18 mouse cellular contexts compared by ENCODE assay signal in the genomic region with DNA sequence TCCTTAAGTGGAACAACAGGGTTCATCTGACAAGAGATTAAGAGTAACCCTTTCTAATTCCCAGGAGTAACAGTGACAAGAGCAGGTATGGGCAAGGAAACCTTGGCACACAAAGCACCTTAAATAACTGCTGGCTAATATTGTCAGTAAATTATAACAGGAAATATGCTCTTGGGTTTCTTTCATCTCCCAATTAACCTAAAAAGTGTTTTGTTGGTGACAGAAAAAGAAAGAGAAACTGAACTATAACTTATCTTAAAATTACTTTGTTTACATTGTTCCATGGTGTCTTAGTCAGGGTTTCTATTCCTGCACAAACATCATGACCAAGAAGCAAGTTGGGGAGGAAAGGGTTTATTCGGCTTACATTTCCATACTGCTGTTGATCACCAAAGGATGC.
DNase-seq lines count a peak whose midpoint lies in the region; ATAC-seq lines count a peak whose summit lies in the region.
"Had no signal": no experiment of that assay in that cellular context is flagged by ENCODE, and none has a peak within 500 bp of the region (broad histone marks: within the 10 kb centered on the region; RNA-seq: fewer than 3 reads in every experiment).

No protein-coding gene starts in this region.

- ATAC-seq in activated CD4-positive, CD25-positive, alpha-beta regulatory T cell, adult 4 months, result peak; percentile 61
- ATAC-seq in inflammation-experienced regulatory T-cells, adult 6 months, result peak; percentile 90
- ATAC-seq: forebrain, embryonic 13.5 days; forebrain, embryonic 15.5 days; forebrain, postnatal 0 days; Patski had no signal

- DNase-seq in CD4-positive, CD25-positive, alpha-beta regulatory T cell, adult 2 months (ENCODE audit: low read depth, low spot score), result peak; percentile 12
- DNase-seq in neural tube, embryonic 10.5 days (ENCODE audit: extremely low spot score, low spot score), result no peak
- DNase-seq in frontal cortex, adult 2 months (ENCODE audit: extremely low spot score in 1 of 2, low spot score in 1 of 2), result no peak
- DNase-seq in lung, postnatal 4 days, result no peak
- DNase-seq: adrenal gland, adult 2 months; adrenal gland, postnatal 10 days; adrenal gland, postnatal 25 days; cerebellum, adult 11-12 months; cerebellum, adult 2 months; cerebellum, adult 9-10 months; cerebellum, postnatal 10 days; cerebellum, postnatal 25 days; forebrain, postnatal 0 days had no signal
